Mouse (Mus musculus): ENCODE measurements around the gene Pdia6.

- TF ChIP-seq POLR2A (IDR thresholded peaks at IDR 0.05; ENCODE audit: borderline replicate concordance, extremely low read depth, low read depth, low read length) (no peak), CTCF (IDR thresholded peaks at IDR 0.05; ENCODE audit: insufficient read depth, low read length) (no peak)
Observed at GRCm38 (mm10) chr12:17329259-17329658, 62.9 kb downstream of the Pdia6 start, which contains the start of gene Atp6v1c2.

All from lung, adult 2 months (tissue).